Mouse (Mus musculus) bone marrow, adult 2 months (tissue): Measurements from ENCODE around the gene Rwdd1.

Experiments used
- CTCF ChIP-seq: fragments of 200-500 bp; IDR thresholded peaks from 2 replicates; pipeline ENCODE4 v1.5.1; 2011; ENCODE audit warnings: low read length, control low read depth; ENCODE audit not compliant: control insufficient read depth, insufficient read depth
- POLR2A ChIP-seq: fragments of 200-500 bp; IDR thresholded peaks from 2 replicates; pipeline ENCODE4 v1.6.1; 2011; ENCODE audit warnings: low read depth, mild to moderate bottlenecking, control low read depth, low read length, borderline replicate concordance; ENCODE audit not compliant: control insufficient read depth

DNA sequence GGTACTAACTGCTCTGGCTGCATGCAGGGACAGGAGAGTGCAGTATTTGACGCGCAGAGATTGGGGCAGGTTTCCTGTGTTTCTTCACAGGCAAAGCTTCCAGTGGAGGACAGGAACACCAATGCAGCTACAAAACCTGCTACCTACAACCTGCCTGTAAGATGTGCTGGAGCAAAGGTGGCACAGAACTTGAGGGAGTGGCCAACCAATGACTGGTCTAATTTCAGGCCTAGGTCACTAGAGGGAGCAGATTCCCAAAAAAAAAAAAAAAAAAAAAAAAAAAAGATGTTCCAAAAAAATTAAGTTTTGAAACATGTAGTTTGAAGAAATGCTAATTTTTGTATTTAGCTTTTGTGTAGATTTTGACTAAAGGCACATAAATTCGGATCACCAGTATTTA is 66.9 kb downstream of the Rwdd1 start:
- TF ChIP-seq CTCF (no peak), POLR2A (no peak)
